Mouse (Mus musculus) ovary, postnatal 14 days (tissue): ENCODE results near the gene Asap3.

Experiments
- DNase-seq: peaks from one replicate; pipeline ENCODE4 v3.0.0; 2022; ENCODE audit warnings: low spot score

Gene Asap3

GRCm38 (mm10) chr4:136206033-136206893 lies at the start of gene Asap3:
Asap3 (plus strand) TSS chr4:136206365.
- peak; percentile 97 for DNase-seq

GRCm38 (mm10) chr4:136158498-136158897 lies 47.7 kb upstream of the Asap3 start:
- DNase-seq = no peak

- no peak for DNase-seq
Observed at GRCm38 (mm10) chr4:136159802-136160397, 46.3 kb upstream of the Asap3 start.

- DNase-seq = peak; percentile 92
Observed at GRCm38 (mm10) chr4:136163448-136163847, 42.7 kb upstream of the Asap3 start.

GRCm38 (mm10) chr4:136164981-136165380 lies 41.2 kb upstream of the Asap3 start:
- no peak for DNase-seq

- no peak for DNase-seq
Observed at GRCm38 (mm10) chr4:136167701-136168100, 38.5 kb upstream of the Asap3 start.

- no peak for DNase-seq
Observed at GRCm38 (mm10) chr4:136170401-136170800, 35.8 kb upstream of the Asap3 start.

GRCm38 (mm10) chr4:136171455-136171854 lies 34.7 kb upstream of the Asap3 start:
- DNase-seq = no peak

GRCm38 (mm10) chr4:136172011-136172541 lies 34.1 kb upstream of the Asap3 start, which contains the start of gene E2f2:
E2f2 (plus strand) TSS chr4:136172394.
- no peak for DNase-seq

GRCm38 (mm10) chr4:136172542-136173209 lies 33.5 kb upstream of the Asap3 start:
- DNase-seq = no peak

GRCm38 (mm10) chr4:136173210-136173715 lies 32.9 kb upstream of the Asap3 start:
- DNase-seq = no peak

- DNase-seq = no peak
Observed at GRCm38 (mm10) chr4:136174216-136175193, 31.7 kb upstream of the Asap3 start.

GRCm38 (mm10) chr4:136176022-136176552 lies 30.1 kb upstream of the Asap3 start:
- DNase-seq = no peak

GRCm38 (mm10) chr4:136177244-136177611 lies 28.9 kb upstream of the Asap3 start:
- DNase-seq = no peak

- no peak for DNase-seq
Observed at GRCm38 (mm10) chr4:136177612-136178474, 28.3 kb upstream of the Asap3 start.

- DNase-seq = no peak
Observed at GRCm38 (mm10) chr4:136178475-136178921, 27.7 kb upstream of the Asap3 start.

- DNase-seq = no peak
Observed at GRCm38 (mm10) chr4:136179456-136179855, 26.7 kb upstream of the Asap3 start.

- DNase-seq = peak; percentile 85
Observed at GRCm38 (mm10) chr4:136179998-136180397, 26.2 kb upstream of the Asap3 start.

- DNase-seq = peak; percentile 72
Observed at GRCm38 (mm10) chr4:136180408-136181330, 25.5 kb upstream of the Asap3 start.
